Mouse (Mus musculus) cerebral cortex, adult 2 months (tissue): ENCODE results near the gene Jrkl.

ENCODE experiments used
- whole genome bisulfite sequencing: fragments of 180-500 bp; shearing (Covaris S2); methylation state at CpG from one replicate; pipeline ENCODE4 v1.1.7; 2018; 5-methylcytosine and 5-hydroxymethylcytosine counted together

Jrkl gene

DNA sequence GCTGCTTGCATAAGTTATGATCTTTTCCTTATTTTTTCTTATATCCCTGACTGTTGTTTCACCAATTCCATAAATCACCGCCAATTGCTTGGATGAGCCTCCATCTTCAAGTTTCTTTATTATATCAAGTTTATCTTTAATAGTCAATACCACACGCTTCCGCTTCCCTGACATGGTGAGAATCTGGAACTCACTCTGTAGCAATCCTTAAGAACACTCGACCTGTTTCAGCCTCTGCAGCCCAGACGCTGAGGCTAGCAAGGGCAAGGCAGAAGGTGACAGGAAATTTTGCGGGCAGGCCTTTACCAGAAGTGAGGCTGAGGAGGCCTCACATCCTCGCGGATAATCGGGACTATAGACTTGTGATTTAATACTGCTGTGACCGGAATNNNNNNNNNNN lies at the start of gene Jrkl:
Gene Jrkl (minus strand): TSS at position 349 of the 400 bp plus-strand sequence.
- 3% methylated on average over 10 of the region's 10 CpGs for WGBS

DNA sequence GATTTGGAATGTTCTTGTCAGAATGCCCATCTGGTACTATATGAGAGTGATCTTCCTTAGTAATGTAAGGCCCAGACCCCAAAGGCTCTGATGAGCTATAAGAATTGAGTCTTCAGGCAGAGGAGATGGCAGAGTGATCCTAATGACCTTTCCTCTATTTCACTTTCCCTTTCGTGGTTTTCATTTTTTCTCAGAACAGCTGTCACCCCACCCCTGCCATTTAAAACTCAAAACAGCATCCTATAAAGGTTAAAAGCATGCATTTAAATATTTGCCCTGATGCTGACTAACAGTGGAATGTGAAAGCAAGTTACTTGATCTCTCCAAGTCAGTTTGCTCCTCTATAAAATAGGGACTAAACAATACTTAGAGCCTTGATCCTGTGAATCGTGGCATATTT lies 41.9 kb upstream of the Jrkl start:
- WGBS = 78% methylated on average over 2 of the region's 2 CpGs

DNA sequence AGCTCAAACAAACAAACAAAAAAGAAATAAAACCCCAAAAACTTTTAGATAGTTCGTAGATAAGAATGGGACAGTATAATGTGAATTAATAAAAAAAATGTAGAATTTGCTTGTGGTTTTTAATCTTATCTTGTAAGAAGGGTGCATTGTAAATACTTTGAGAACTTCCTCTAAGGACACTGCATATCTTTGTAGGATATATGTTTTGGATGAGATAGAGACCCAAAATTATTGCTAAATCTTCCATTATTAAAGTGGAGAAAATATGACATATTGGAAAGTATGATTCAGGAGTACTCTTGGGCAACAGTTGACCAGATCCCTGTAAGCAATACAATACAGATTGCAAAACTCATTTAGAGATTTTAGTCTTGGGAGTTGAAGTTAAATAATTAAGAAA lies 27.6 kb upstream of the Jrkl start:
- WGBS = 96% methylated on average over 1 of the region's 1 CpGs

DNA sequence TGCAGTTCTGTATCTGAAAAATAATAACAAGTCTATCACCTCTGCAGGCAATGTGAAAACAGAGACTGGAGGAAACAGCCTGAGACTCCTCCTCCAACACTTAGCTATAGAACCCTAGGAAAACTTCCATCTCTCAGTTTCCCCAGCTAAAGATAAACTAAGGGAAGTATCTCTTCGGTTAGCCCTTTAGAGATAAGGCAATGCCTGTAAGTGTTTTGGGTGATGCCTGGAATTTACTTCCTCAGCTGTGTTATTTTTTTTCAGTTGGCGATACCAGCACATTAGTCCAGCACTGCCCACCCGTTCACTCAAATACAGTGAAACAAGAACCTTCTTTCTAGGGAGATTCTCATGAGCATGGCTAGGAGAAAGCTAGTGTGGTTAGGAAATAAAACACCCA lies 15.4 kb upstream of the Jrkl start:
- 86% methylated on average over 3 of the region's 3 CpGs for WGBS

DNA sequence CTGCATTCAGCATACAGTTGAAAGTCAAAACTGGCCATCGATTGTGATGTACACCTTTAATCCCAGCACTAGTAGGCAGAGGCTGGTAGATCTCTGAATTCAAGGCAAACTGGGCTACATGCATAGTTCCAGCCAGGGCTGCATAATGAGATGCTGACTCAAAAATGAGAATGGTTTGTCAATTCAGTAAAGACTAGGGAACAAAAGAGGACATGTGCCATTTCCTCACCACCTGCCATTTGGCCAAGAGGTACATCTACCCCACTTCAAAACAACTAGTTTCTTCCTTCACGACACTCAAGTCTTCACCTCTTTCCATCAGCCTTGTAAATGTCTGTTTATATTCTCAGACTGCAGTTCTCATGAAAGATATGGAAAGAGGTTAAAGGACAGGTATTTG lies 12.5 kb upstream of the Jrkl start:
- WGBS = 94% methylated on average over 2 of the region's 2 CpGs

DNA sequence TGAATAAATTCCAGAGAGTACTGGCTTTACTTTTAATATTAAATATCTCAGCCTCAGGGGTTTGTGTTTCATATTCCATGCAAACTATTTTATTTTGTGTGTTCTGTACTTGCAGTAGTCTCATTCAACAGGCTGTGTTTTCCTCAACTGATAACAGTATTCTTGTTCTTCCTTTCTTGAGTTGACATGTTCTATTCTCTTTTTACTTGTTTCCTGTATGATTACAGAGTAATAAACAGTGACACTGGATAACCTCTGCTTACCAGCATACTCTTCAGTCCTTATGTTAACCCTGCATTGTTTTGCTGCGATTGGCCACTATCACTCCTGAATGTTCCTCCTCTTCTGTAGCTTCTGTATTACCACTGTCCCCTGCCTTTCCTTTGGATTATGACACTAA lies 11.1 kb upstream of the Jrkl start:
- 97% methylated on average over 1 of the region's 1 CpGs for WGBS

DNA sequence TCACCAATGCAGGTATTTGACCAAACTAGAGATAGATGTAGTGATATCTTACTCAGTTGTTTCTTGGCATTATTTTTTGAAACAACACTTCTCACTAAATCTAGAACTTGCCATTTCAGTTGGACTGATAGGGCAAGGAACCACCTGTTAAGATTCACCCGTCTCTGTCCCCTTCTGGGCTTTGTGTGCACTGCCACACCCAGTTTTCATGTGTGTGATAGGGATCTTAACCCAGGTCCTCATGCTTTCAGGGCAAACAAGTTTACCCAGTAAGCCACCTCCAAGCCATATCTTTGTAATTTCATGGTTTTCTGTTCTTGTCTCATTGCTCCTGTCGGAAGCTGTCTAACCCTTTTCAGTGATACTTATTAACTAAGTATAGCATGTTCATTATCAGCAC lies 5.6 kb upstream of the Jrkl start:
- WGBS = 91% methylated on average over 2 of the region's 2 CpGs

DNA sequence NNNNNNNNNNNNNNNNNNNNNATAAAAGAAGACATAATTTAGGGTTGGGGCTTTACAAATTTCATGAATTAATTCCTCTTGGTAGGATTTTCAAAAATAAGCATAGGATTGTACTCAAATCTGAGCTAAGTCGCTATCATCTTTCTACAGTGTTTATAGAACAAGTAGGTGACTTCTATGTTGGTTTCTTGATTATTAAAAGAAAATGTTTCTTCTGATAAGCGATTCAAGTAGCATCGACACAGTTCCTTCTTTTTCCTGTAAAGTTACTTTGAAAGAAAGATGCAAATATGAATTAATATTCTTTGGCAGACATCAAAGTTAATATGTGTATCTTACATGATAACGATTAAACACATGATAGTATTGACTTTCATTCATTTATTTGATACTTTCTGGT lies 2.5 kb upstream of the Jrkl start:
- 94% methylated on average over 4 of the region's 4 CpGs for WGBS

DNA sequence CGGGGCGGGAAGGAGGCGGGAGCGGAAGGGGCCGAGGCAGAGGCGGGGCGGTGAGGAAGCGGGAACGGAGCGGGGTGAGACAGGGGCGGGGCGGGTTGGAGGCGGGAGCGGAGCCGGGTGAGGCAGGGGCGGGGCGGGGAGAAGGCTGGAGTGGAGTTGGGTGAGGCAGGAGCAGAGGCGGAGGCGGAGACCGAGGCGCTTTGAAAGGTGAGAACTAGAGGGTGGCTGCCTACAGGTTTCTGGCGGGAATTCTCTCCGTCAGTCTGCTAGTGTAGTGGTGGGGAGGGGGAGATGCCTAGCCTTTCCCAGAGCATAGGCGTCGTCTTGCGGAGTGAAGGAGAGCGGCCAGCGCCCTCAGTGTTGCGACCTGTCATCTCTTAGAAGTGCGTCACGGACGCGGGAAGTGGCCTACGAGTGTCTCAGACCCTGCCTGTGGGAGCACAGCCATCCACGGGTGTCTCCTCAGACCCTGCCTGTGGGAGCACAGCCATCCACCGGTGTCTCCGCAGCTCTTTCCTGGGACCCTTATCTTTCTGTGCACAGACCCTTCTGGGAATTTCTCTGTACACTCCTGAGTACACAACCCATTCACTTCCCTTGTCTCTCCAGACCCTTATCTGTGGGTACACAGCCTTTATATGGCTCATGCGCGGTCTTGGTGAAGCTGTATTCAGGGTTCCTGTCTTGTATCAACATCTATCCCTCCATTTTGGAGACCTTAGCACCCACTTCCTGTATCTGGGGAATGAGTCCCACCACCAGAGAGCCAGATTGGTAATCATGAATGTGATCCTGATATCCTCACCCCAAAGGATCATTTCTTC lies 1.4 kb upstream of the Jrkl start, which contains the start of gene Ccdc82:
Gene Ccdc82 (plus strand): TSS at position 141 of the 824 bp plus-strand sequence.
- WGBS = under 1% methylated on average over 33 of the region's 39 CpGs

DNA sequence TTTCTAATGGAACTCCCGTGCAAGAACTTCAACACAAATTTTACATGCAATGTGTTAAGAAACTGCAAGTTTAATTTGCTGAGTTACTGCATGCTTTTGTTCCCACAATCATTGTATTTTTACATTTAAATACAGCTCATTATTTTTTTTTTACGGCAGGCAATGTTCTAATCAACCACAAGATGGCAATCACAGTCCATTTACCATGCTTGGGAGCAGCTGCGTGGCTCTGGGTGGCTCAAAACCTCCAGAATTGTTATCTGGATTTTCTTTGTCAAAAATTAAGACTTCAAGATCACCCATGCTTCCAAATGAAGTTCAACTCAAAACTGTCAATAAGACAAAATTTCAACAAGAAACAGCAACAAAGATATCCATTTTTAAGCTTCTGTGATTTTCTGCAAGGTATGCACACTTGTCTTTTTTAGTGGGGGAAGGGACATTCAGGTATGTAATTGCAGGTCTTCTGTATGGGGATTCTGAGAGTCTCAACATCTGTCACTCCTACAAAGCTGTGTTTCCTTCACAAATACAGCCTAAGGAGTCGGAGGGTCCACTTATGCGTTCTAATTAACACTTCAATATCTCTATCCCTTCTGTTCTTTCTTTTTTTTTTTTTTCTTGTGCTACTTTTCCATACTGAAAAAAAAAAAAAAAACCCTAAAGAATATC lies 13.9 kb downstream of the Jrkl start:
- 15% methylated on average over 5 of the region's 5 CpGs for WGBS

DNA sequence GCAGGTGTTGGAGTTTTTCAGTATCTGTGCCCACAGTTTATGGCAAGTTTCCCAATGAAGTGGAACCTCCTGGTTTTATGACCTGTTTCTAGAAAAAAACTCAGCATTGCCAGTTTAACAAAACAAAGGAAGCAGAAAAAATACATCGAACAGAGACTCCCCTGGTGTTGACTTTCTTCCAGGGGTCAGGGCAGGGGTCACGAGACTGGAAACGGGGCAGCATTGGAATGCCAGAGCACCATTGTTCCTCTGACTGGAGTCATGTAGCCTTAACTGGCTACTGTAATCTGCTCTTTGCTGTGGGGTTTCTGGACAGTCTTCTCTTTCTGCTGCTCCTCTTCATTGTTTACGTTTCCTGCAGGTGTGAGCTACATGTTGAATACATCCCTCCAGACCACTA lies 15.1 kb downstream of the Jrkl start:
- 22% methylated on average over 4 of the region's 4 CpGs for WGBS

DNA sequence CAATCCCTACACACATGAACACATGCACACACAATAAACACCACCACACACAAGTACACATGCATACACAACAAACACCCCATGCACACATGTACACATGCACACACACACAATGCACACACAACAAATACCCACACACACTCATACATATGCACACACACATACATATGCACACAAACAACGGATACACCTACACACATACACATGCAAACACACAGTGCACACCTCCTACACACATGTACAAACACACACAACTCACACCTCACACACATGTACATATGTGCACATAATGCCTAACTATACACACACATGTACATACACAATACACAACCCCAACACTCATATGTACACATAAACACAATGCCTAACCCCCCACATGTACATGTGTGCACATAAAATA lies 19.8 kb downstream of the Jrkl start:
- 97% methylated on average over 1 of the region's 1 CpGs for WGBS

DNA sequence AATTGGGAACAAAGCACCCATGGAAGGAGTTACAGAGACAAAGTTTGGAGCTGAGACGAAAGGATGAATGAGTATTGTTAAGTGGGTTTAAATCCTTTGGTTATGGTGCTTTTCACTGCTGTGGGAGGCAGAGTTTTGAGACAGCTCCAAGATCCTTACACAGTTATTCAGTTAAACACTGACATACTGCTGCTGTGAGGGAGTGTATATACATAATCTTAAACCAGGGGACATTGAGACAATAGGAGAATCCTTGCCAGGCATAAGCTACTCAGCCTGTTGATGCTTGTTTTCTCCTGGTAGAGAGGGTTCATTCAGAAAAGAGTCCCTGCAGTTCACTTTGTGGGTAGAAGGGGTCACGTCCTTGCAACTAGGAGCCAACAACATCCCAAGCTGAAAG lies 39.3 kb downstream of the Jrkl start:
- WGBS = 60% methylated on average over 2 of the region's 2 CpGs

DNA sequence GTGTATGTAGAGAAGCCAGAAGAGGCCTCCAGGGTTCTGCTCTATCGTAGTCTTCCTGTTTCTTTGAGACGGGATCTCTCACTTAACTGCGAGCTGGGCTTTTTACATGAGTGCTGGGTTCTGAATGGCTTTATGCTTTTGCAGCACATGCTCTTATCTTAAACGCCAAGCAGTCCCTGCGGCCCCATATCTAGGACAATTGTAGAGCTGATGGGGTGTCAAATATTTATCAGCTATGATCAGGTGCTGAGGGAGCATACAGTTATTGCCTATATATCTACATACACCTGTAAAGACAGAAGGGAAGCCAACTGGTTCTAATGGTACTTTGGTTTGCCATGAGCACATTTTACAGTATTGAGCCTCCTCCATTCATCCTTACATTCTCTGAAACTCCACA lies 41.9 kb downstream of the Jrkl start:
- WGBS = 94% methylated on average over 5 of the region's 5 CpGs

DNA sequence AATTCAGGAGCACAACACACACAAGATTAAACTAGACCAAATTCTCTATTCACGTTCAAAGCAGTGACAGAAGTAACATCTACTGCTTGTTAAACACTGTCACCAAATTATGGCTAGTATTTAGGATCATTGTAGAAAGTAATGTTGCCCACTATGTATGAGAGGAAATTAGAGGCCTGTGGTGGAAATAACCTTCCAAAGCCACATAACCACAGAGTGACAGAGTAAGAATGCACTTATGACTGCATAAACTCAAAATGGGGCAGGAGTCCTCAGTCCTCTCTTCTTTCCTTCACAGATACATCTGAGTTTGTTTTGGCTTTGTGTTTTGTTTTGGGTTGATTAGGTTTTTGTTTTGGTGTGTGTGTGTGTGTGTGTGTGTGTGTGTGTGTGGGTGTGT lies 42.5 kb downstream of the Jrkl start:
- WGBS = 90% methylated on average over 1 of the region's 1 CpGs

DNA sequence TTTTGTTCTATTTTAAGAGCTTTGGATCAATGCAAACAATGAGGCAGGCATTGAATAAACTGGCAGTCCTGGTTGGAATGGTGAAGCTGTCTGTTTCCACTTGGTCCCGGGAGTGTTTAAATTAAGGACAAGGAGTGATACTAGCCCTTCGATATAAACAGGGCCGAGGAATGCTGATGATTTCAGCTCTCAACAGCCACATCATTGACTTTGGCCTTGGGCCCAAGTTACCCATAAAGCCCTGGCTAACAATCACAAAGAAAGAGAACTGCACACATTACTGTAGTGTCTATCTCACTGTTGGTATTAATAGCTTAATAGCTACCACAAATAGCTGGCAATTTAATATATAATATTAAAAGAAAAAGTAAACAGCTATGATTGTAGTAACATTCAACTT lies 45.5 kb downstream of the Jrkl start:
- WGBS = 64% methylated on average over 3 of the region's 3 CpGs

DNA sequence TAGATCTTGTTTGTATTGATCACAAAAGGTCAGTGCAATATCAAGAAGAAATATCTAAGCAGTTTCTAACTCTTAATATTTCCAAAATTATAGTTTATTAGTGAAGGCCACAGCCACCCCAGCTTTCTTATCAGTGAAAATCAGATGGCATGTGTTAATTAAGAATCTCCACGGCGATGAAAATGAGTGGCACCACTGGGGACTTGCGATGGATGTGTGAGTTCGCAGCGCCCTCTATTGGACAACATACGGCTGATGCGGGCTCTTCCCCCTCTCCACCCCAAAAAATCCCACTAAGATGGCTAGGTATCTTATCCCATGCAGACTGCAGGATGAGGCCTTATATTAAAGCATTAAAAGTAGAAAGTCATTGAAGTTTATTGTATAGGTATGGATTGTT lies 49.9 kb downstream of the Jrkl start:
- WGBS = 8% methylated on average over 7 of the region's 7 CpGs

DNA sequence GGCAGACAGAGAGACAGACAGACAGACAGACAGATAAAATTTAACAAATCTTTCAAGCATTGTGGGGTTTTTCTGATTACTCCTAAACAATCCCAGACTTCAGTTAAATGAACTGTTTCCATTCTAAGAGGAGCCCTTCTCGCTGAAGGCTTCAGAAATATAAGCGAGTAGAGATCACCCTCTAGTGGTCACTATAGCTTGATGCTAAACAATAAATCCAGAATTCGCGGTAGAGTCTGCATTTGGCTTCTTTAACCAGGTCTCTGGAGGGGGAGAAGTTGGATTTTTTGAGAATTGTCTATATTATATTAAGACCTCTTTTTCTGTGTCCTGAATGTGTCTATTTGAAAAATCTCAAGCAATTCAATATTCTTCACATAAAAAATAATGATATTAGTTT lies 50.4 kb downstream of the Jrkl start:
- 1% methylated on average over 4 of the region's 4 CpGs for WGBS

DNA sequence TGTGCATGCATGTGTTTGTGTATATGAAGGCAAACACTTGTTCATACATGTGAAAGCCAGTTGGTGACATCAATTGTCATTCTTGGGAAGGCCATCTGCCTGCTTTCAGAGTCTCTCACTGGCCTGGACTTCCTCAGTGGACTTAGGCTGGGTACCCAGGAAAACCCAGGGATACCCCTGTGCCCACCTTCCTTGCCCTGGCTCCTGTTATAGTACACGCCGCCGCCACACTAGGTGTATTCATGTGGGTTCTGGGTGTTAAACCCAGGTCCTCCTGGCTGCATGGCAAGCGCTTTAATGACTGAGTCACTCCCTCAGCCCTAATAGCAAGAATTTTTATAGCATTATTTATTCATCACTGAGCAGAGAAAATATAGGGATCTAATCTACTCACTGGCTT lies 51.0 kb downstream of the Jrkl start:
- 89% methylated on average over 4 of the region's 4 CpGs for WGBS
